Mouse (Mus musculus): ENCODE results near the gene Tmprss9.

- no peak for TF ChIP-seq GATA1 (IDR thresholded peaks at IDR 0.05; ENCODE audit: low read length)
- no peak for TF ChIP-seq TAL1 (IDR thresholded peaks at IDR 0.05; ENCODE audit: low read length)
Observed at GRCm38 (mm10) chr10:80938831-80939550, 67.3 kb downstream of the Tmprss9 start.

All from erythroblast, embryonic 14.5 days (primary cell).